Mouse (Mus musculus) central nervous system, embryonic 18 days (tissue): ENCODE data around the gene Enpp7. TPM values are rescaled to one million over a fixed set of nuclear protein-coding genes. Genes with fewer than 3 reads are reported as not detected.

Experiments used
- polyA plus RNA-seq: library from polyadenylated mRNA; depleted of rRNA; stranded (reverse); fragments of >200 nt; gene quantifications from 2 replicates; pipeline ENCODE4 v1.2.3, GENCODE M21; 2012; rRNA removed

Enpp7 gene
- polyA plus RNA-seq: not detected in 2 replicates

DNA sequence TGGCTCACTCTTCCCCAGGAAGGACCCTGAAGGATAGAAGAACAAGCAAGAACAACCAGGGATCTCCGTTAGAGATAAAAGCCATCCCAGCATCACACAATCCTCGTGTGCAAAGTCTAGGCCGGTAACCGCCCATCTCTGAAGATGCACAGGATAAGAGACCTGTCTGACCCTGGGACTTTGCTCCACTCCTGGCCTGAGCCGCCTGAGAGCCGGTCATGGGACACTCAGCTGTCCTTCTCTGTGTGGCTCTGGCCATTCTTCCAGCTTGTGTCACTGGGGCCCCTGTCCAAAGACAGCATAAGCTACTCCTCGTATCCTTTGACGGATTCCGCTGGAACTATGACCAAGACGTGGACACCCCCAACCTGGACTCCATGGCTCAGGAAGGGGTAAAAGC, at the start of gene Enpp7:
TSS of gene Enpp7 (plus strand) at position 190 of the 400 bp plus-strand sequence.

DNA sequence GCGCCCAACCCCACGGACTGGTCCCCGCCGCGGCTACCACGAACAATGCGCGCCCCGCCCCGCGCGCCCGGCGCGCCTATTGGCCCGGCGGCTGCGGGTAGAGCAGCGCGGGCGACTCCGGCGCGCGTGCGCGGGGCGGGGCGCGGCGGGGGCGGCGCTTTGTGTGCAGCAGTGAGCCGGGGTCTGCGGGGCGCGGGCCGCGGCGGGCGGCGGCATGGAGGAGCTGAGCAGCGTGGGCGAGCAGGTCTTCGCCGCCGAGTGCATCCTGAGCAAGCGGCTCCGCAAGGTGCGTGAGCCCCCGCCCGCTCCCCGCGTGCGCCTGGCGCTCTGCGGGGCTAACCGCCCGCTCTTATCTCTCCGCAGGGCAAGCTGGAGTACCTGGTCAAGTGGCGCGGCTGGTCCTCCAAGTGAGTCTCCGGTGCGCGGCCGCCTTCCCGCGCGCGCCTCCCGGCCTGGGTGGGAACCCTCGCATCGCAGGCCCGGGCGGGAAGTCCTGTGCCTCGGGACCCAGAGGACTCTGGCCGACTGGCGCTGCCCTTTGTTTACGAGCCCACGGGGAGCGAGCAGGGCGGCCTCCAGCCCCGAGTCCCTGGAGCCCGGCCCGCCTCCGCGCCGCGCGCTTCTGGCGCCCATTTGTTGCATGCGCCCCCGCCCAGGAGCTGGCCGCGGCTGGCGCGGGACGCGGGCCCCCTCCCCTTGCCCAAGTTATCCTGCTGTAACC, 35.1 kb downstream of the Enpp7 start, which contains the start of gene Cbx2:
TSS of gene Cbx2 (plus strand) at position 68 of the 721 bp plus-strand sequence.

DNA sequence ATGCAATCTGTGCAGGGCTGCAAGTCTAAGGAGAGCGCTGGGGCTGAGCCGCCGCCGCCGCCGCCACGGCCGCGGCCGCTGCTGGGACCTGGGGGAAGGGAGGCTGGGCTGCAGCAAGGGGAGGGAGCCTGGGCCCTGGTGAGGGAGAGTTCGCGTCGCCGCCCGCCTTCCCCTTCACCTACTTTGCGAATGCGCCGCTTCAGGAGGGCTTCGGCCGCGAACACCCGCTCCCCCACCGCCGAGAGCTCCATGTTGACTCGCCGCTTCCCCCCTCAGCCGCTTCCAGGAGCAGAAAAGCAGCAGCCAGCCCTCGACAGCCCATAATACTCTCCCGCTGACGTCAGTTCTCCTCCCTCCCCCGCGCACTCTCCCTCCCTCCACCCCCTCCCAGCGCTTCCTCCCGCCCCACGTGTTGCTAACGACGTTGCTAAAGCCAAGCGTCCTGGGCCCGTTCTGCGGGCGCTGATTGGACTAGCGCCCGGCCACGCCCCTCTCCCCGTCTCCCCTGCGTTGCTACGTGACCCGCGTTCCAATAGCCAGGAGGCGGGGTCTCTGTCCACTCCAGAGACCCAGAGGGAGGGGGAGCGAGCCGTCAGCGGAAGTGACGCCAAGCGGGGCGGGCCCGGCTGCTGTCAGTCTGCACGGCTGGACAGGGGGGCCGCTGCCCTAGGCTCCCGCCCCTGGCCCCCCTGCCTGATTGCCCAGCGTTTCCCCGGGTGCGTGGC, 52.8 kb downstream of the Enpp7 start, which contains the start of gene Cbx8:
TSS of gene Cbx8 (minus strand) at position 370 of the 725 bp plus-strand sequence.

Other genes with a start within 250 kb of the Enpp7 start
- 25.4 and 31.3 TPM in 2 replicates for gene Rbfox3, start 76.6 kb upstream of the Enpp7 start, polyA plus RNA-seq
- 15.5 and 16.0 TPM in 2 replicates for gene Cbx2, start 34.8 kb downstream of the Enpp7 start, polyA plus RNA-seq
- gene Cbx8, start 52.8 kb downstream of the Enpp7 start, polyA plus RNA-seq: 7.9 and 8.4 TPM in 2 replicates
- 40.3 and 43.2 TPM in 2 replicates for gene Cbx4, start 98.0 kb downstream of the Enpp7 start, polyA plus RNA-seq
- 83.6 and 90.9 TPM in 2 replicates for gene Tbc1d16, start 240.3 kb downstream of the Enpp7 start, polyA plus RNA-seq
- 11.4 and 12.5 TPM in 2 replicates for gene Ccdc40, start 240.4 kb downstream of the Enpp7 start, polyA plus RNA-seq